Mouse (Mus musculus): ENCODE data around the gene Cox4i2.

Gene Cox4i2

DNA sequence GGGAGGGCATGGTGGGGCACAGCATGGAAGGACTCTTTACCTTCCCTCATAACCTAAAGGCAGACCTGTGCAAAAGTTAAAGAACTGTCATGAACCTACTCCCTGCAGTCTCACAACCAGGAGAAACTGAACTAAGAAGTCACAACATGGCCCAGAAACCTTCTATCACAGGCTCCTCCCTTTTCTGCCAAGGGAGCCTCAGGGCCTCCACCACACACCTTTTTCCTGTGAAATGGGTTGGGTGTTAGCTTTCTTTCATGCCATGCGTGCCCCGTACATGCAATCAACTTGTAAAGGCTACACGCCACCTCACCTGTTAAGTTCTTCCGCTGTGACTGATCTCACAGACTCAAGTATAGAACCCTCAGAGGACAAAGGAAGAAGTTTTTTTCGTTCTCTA lies 49.1 kb downstream of the Cox4i2 start:
- no peak for DNase-seq

DNA sequence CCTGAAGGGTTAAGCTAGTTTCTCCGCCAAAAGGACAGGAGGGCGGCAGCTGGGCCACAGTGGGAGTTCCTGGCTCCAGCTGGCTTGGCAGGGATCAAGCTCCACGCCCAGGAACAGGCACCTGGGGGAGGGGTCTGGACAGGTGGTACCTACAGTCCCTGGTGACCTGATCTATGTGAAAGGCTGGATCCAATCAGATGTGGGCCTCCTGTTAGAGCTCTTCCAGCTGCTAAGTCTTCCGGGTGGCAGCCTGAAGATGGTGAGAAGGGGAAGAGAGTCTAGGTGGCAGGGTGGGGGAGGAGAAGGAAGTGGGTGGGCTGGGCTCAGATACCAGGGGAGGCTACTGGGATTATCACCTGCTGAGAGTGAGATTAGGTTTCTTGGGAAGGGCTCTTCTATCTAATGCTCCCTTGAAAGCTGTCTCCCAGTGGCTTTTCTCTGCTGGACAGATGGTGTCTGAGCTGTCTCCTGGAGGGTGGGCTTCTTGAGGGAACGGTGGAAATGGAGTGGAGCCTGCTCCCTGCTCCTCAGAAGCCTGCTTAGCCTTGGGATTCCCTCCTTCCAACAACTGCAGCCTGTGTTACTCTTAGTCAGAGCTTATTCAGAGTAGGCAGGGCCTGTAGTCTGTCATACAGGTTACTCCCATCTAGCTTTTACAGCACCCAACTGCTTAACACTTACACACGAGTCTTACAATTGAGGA lies 50.6 kb downstream of the Cox4i2 start:
- DNase-seq, result no peak

DNA sequence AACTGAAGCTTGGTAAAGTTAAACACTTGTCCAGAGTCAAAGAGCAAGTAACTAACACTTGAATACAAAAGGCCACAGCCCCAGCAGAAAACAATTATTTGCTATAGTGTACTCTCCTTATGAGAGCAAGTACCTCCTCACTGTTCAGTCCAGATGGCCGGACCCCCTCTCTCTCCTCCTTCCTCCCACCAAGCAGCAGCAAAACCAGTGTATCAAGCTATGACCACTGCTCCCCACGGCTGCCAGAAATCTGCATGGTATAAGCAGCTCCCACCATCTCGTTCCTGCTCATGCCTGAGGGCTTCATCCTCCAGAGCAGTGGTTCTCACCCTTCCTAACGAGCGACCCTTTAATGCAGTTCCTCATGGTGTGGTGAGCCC lies 51.1 kb downstream of the Cox4i2 start:
- no peak for DNase-seq

DNA sequence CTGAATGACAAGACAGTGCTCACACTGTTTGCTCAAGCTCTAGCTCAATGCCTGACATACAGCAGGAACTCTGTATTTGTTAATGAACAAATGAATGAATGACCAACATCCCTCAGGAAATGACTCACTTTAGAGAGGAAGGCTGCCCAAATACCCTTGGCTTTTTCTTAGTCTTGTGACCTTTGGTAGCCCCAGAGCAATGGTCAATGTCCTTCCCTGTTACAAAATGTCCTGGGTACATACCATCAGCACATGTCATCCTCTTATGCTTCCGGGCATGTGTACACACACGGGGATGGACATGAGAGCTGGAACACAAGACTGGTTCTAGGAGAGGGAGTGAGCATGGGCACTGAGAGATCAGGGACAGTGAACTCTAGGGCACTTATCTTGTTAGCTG lies 52.1 kb downstream of the Cox4i2 start:
- DNase-seq, result no peak

DNA sequence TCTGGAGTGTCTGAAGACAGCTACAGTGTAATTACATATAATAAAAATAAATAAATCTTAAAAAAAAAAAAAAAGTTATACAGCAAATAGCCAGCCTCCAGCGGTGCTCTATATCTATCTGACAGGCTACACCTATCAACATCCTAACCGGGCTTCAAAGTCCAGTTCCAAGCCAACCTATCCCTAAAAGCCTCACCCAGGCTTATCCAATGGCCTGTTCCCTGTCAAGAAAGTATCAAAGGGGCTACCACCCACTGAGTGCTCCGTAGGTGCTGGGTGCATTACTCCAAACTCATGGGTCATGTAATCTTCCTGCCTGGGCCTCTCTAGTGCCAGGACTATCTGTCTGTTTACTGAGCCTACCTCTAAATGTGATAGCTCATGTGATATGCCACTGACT lies 54.2 kb downstream of the Cox4i2 start:
- no peak for DNase-seq

DNA sequence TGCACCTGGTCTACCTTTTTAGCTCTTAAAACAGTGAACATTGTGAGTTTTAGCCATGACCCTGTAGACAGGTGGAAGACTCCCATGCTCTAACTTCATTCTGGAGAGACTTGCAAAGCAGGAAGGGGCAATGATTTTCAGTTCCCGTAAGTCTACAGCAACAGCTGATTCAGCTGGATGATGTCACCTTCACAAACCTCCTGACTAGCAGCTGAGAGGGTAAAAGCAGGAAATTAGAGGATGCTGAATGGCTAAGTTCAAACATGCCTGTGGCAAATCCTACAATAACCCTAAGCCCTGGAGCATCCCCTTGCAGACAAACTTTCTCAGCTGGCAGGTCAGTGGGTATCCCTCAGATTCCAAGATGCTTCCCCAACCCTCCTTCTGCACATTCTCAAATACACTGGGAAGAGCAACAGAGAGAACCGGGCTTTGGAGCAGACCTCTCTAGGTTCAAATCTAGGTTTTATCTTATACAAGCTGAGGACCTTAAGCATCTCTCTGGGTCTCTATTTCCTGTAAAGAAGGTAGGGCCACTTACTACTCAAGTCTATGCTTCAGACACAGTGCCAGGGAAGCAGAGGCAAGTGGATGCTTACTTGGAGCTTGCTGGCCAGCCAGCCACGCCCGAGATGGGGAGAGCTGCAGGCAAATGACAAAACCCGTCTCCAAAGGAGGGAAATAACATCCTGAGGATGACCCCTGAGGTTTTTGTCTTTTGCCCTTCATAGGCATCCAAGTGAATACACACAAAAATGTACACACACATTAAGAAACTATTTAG lies 56.4 kb downstream of the Cox4i2 start:
- no peak for DNase-seq

DNA sequence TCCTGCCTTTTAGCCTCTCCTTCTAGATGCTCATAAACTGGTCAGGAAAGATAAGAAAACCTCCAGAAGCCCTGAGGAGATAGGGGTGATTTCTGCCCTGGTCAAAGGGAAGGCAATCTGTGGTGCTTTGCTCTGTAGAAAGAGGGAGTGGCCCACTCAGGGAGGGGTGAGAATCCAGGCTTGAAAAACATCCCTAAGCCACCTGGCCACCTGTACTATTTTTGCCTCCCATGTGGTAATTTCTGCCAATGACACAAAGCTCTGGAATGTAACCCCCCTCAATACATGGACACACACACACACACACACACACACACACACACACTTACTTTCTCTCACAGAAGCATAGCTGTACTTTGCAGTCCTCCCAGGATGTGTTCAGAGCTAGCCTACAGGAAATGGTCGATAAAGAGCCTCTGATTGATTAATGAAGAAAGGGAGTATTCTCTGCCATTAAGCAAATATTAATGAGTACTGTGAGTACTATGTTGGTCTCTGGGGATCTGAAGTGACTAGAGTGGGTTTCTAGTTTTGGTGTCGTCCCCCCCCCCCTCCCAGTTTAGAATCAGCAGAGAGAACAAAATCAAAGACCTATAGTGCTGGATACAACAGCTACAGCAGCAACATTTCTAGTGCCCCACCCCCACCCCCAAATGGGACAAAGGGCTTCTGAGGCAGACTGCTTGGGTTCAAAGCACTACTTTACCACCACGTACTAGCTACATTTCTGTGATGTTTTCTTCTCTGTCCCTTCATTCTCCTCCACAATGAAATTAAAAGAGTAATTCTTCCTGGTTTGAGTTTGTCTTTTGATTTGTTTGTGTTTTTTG lies 57.6 kb downstream of the Cox4i2 start:
- no peak for DNase-seq

DNA sequence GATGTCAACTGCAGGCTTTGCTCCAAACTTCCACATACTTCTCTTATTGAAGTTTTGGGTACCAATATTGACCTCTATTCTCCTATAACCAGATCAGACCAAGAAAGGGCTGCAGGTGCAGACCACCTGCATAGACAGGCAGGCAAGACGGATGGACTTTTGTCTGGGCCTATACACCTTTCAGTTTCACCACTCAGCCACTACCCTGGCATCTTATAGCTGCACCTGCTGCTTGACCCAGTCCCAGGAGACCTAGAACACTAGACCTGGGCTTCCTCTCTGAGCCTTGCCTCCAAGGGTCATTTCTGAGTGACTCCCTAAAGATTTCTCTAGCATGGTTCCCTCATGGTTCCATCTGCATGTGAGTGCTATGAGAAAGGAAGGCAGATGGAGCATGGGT lies 59.3 kb downstream of the Cox4i2 start:
- no peak for DNase-seq

DNA sequence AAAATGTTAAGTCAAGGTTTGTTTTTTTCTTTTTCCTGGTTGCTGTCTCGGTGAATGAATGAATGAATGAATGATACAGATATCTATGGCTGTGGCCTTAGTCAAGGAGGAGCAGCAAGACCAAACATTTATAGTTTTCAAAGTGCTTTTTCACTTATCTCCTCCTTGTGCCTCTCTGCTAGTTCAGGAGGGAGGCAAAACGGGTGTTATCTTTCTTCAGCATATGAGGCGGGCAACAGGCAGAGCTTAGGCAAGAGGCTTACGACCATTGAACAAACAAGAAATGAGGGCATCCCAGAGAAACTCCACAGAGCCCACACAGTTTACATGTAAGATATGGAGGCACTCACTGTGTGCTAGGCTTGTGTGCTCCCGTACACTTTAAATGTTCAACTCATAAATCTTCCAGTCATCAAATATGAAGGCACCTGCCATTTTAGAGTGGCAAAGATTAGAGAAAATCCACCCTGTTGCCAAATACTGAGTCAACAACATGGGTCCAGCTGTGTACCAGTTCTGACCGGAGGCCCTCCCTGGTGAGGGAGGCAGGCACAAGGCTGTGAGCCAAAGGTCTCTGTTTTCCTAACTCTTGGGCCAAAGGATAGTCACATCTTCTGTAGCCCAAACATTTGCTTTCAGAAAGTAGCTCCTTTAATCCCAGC lies 60.4 kb downstream of the Cox4i2 start:
- DNase-seq, result no peak
